Mouse (Mus musculus) gastrocnemius, adult 18-20 months (tissue): ENCODE data around the gene Pappa. TPM values are rescaled to one million over a fixed set of nuclear protein-coding genes. Genes with fewer than 3 reads are reported as not detected.

ENCODE experiments used
- DNase-seq: peaks from one replicate; pipeline ENCODE4 v3.0.0; 2021; ENCODE audit warnings: low spot score
- total RNA-seq, 2 experiments: library from RNA; stranded (reverse); gene quantifications; 2 replicates each; pipeline ENCODE4 v1.2.3; 2021

Gene Pappa
- total RNA-seq, 2 experiments from 2014 or later, result 0.24 to 0.46 TPM

DNA sequence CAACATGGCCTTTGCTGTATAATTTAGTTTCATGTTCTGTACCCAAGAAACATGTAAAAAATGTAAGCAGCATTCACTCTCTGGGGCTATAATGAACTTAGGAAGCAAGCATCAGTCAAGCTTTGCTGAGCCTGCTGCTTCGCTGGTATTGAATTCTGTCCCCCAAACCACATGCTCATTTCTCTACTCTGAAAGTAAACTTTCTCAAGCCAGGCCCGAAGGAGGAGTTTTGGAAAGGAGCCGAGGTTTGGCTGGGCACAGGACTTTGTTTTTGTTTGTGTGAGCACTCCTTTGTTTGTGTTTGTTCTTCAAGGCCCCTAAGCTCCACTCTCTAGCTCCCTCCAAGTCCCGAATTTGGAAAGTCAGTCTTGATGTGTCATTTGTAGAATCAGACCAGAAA lies 148.3 kb downstream of the Pappa start:
- no peak for DNase-seq

DNA sequence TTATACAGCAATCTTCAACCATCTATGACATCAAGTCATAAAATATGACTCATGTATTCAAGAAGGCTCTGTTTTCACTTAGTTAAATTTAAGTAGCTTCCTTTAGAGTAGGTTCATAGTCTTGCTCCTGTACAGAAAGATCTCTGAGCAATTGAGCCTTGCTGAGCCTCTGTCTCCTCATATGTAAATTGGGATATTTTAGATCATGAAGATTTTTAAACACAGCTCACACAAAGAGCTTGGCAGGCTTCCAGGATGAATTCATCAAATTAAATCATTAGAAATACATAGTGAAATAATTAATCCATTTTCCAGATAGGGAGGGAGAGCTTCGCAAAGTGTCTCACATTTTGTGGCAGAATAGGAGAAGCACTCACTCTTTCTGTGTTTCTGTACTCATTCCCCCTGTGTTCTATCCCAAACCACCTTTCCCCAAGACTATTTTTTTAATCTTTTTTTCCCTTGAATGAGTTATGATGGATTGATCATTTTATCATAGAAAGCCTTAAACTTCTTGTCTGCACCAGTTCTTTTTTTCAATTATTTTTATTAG lies 149.4 kb downstream of the Pappa start:
- DNase-seq, result no peak

DNA sequence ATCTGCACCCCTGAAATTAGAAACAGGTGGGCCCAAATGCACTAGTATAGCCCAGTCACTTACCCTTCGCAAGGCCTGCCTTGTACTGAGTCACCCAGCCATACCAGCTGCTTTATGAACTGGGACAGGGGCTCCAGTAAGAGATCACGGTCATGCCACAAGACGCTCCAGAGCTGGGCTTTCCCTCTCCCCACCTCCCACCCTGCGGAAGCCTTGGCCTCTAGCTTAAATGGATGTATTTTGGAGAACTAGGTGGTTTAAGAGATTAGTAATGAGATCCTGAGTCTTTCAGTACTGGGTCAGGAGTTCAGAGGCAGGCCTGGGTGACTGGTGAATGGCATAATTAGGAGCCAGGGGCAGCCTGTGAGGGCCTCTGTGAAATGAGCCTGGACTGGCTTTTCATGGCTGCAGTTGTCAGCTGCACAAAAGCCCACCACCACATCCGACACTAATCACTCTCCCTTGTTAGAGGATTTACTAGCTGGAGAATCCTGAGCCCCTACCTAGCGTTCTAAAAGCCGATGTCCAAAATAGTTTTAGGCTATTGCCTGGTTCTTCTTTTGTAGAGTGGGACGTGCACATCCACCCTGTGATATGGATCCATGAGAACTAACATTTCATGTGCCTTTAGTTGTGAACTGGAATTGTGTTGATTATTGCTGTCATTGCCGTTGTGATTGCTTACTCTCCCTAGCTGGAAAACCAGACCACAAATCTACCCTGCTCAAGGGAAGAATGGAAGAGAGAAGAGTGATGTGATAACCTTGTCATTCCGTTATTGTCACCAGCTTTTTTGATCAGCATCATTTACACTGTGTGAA lies 154.7 kb downstream of the Pappa start:
- no peak for DNase-seq

DNA sequence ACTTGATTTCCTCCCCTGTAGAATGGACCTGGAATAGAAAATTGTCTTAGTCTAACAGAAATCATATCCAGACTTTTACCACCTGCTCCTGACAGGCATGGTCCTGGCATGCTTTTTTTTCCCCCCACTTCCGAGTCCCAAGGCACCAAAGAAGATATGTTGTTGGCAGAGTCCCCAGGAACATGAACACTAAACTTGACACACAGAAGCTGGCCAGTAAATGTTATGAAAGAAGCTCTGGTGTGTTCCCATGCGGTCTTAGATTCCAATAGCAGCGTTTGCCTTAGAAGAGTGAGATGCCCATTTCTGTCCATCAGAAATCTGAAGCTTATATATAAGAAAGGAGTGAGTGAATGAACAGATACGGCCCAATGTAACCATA lies 155.3 kb downstream of the Pappa start:
- DNase-seq, result no peak

DNA sequence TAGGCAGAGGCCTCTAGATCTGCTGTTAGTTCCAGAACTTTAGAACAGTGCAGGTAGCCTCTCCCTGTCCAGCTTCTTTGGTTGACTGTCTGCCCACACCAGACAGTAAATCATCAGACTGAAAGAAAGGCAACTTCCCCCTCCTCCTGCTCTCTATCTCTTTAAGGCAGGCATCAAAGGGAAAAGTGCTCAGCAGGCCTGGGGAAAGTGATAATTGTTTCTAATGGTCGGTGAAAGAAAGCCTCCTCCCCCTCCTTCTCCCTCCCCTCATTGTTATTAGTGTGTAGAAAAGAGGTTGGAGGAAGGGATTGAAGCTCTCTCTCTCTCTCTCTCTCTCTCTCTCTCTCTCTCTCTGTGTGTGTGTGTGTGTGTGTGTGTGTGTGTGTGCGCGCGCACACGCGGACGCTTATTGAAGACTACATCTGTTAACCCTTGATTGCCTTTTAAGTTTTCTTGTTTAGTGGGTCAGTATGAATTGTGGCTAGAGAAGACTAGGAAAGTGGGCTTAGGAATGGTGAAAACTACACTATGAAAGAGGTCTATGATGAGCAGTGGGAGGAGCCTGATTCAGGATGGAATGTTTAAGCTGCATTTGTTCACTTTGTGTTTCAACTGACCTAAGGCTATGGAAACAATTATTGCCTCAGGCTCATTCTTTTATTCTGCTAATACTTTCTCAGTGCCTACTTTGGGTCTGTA lies 156.2 kb downstream of the Pappa start:
- no peak for DNase-seq

DNA sequence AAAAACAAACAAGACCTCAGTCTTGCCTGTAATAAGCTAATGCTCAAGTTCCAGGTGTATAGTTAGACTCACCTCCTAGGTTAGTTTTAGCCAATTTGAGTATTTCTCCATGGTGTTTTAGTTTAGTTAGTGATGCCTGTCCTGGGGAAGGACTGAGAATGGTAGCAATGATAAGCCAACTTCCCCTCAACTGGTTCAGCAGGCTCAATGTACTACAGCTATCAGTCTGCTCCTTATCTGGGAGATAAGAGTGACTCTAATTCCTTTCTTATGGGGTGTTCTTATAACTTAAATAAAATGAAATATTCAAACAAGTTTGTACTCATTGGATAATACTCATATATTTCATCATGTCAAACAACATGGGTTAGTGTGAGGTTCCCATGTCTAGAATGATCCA lies 156.9 kb downstream of the Pappa start:
- no peak for DNase-seq

DNA sequence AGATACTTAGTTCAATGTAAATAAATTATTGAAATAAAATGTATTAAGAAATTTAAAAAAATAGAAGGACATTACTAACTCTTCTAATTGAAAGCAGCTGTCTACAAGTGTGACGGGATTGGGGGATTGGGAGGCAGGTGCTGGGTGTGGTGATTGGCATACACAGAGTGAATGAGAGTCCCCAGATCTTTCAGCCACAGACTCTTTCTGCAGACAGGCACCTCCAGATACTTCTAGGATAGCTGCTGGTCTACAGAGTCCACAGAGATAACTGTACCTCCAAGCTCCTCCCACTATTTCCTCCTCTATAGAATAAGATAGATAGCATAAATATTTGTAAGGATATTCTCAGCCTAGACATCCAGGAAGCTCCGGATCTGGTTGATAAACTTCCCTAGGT lies 159.6 kb downstream of the Pappa start:
- no peak for DNase-seq

DNA sequence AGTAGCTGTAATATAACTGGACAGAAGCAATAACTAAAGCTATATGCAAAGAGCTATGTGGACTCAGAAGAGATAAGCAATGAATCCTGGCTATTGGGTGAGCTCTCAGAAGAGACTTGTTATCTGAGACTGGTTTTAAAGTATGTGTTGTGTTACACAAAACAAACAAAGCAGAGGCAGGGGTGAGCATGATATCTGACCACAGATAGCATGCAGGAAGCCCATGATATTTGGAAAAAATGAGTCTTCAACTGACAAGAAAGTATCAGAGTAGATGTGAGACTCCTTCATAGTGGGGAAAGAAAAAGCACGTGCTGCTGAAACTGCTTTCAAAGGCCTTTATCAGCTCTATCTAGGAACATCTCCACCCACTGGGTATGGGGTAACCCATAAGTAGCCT lies 161.2 kb downstream of the Pappa start:
- DNase-seq, result no peak

DNA sequence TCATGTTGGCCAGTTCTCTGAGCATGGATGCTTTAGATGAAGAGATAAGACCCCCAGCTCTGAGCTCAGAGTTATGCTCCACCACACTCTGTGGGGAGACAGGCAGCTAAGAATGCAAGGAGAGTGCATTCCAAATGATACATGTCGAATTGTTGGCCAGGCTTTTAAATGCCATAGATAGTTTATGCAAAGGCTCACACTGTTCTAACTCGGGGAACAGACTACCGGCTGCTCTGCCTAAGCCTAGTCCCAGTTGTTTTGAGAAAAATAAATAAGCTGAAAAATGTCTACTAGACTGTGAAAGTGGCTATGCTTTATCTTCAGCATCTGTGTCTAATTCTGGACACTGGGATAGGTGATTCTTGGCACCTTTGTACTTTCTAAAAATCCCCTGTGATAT lies 165.3 kb downstream of the Pappa start:
- no peak for DNase-seq

DNA sequence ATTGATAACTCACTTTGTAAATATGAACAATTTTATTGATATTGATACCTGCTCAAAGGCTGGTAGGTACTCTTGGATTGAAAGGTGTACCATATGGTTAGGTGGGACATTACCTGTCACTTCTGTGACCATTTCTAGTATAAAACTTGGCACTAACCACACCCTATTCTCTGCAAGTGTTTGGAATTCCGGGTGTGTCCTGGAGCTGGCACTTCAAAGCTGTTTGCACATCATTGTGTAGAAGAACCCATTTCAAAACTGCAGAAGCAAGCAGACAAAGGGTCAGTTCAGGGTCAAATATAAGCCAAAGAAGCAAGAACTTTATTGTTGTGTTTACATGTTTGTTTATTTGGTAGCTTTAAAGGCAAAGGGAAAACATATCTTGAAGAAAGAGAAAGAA lies 171.8 kb downstream of the Pappa start:
- no peak for DNase-seq

DNA sequence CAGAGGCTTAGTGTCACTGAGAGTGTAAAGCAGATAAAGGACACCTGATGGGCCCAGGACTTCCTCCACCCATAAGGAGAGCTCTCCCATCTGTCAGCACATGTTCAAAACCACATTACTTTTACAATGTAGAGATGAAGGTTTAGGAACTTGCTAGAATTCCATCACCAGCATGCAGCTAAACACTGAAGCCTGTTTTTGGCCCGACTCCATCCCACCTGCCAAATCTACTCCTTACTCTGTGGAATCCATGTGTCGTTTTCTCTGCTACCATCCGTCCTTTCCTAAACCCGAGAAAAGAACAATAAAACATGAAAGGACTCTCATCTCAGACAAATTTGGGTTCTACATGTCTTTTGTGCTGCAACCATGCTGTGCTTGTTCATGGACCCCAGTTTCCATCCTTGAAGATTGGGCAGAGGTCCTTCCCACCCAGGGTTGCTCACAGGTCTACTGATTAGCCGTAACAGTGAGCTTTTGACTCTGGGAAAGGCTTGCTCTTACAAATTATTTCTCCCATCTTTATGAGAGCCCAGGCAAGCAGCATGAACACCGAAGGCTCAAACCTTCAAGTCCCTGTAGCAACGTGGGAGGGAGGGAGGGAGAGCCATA lies 172.5 kb downstream of the Pappa start:
- no peak for DNase-seq

DNA sequence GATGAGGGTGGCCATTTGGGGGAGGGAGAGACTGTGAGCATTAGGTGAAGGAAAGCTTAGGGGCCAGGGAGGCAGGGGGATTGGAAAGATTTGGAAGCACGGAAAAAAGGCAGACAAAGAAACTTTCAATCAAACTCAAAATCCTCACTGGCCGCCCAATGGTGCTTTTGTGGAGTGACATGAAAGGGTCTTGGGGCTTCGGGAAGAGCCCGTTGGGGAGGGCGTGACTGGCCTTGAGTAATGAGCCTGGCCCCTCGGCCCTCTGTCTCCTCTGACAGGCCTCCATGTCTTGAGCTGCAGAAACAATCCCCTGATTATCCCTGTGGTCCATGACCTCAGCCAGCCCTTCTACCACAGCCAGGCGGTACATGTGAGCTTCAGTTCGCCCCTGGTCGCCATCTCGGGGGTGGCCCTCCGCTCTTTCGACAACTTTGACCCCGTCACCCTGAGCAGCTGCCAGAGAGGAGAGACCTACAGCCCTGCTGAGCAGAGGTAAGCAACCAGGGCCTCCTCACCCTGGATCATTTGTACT lies 173.1 kb downstream of the Pappa start:
- DNase-seq, result no peak

DNA sequence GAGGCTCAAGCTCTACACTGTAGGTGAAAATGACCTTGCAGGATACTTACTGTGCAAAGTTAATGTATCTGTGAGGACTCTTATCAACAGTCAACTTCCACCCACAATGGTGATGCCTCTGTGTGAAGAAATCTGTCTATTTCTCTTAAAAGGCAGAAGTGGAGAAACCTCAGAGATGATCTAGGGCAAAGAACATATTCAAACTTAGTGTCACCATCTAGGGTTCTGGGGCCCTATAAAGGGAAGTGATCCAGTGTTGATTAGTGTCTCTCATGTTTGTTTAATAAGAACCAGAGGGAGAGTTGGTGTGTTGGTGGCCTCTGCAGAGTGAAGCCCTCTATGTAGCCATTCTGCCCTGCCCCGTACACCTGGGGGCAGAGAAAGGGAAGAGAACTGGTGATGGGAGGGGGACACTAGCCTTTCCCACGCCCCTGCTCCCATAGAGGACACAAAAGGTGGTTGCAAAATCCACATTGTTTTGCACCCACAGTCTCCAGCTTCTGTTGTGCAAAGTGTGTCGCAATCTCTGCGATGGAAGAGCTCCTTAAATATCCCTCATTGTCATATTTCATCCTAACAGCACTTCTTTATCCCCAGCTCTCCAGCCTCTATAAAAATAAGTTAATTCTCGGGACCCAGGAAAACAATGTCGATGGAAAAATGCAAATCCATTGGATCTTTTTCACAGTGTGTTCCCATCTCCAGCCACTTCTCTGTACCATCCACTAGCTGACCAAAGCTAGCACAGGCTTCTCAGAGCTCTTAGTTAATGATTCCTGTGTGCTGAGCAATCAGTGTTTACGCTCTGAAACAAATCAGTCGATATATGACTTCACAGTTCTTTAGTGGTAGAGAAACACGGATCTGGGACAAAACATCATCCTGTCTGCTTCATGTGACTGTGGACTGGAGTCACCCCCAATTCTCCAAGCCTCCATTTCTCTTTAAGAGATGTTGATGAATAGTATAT lies 174.5 kb downstream of the Pappa start:
- DNase-seq, result no peak

DNA sequence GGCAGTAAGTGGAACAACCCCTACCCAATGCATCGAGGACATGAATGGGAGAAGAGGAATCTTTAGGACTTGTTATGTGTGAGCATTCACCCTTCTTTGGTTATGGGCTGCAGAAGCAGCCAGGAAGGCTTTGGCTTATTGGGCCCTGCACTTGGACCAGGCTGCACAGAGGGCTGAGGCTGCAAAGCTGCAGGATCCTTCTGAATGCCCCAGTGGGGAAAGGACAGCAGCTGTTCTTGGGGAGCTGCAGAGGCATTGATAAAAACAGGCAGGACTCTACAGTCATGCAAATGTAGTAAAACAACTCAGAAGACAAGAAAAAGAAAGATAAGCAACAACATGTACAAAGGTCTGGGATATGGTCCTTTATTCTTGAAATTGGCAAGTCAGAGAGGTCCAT lies 175.4 kb downstream of the Pappa start:
- DNase-seq, result no peak

DNA sequence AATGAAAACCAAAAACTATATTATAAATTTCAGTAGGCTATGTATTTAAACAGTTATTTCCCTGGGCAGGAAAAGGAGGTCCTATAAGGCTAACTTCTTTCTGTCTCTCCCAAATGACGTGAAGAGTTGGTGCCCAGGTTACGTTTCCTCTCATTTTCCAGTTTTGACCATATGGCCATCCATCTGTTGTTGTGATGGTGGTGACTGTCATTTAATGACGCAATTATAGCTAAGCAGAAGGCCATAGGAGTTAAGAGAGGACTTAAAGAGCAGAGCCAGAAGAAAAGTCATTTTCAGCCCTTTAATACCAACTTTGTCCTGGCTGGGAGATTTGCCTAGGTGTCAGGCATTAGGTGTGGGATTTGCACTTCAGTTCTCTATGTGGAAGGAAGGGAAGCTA lies 176.5 kb downstream of the Pappa start:
- no peak for DNase-seq

DNA sequence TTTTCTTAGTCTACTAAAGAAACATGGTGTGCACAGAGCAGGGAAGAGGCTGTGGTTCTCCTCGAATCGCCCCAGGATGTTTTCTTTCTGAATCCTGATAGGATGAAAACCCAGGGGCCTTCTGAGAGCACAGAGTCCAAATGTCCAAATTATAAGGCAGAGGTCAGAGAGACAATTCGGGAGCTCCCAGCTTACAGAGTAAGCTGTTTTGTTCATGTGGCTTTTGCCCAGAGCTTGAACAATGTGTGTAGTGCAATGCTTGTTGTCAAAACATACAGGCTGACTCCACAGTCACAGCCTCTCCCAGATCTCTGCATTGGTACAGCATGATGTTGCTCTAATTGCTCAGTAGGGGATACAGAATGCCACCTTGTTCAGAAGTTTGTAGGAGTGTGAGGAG lies 178.7 kb downstream of the Pappa start:
- no peak for DNase-seq

DNA sequence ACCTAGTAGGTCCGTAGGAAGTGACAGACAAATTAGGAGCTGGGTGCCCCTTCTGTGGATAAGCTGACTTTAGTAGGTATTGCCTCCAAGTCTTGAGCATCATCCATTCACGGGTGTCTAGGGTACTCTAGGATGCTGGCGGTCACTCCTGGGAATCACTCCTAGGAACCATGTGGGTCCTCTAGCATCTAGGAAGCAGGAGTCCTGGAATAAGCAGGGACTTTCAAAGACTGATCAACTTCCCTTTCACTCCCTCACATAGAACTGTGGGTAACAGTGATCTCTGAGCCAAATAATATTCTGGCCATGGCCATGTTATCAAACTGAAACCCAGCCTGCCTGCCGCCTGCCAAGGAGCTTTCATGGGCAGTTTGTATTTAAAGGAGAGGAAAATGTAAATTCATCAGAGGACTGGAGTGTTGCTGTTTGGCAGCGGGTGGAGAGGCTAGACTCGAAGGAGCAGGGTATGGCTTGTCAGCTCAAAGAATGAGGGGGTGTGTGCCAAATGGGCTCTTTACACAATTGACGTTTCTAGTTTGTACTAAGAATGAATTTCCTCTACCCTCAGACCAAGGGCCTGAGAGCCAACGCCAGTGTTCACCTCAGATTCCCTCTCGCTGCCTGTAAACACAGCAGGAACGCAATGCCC lies 194.0 kb downstream of the Pappa start:
- DNase-seq, result no peak

DNA sequence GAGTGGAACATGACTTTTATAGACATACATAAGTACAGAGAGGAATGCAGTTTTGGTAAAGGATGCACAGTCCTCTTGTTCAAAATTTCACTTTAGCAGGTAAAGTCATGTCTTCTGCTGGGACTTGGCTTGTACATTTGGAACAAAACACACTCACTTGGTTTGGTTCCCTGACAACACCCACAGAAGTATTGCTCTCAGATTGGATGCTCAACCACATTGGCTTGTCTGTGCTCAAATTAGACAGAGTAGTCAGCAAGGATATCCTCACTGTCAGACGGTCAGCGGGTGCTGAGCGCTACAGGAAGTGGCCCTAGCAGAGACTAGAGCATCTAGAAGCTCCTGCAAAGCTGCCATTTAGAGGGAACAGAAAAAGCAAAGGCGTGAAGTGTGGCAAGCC lies 197.4 kb downstream of the Pappa start:
- peak; percentile 9 for DNase-seq

DNA sequence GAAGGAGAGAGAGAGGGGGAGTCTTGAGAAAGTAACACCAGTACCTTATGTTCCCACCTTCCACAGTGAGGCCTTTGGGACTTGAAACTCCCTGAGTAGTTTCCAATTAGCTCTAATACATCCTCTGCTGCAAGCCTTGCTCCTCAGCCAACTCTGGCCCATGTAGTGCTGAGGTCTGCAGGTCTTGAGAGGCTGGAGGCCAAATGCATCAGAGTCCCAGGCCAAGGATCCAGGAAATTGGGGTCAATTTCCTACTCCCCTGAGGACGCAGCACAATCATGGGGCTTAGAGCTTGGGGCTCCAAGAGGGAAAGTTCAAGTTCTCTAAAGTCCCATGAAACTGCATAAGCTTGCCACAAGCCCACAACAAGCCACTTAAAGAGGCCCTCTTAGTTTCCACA lies 198.0 kb downstream of the Pappa start:
- peak; percentile 63 for DNase-seq

DNA sequence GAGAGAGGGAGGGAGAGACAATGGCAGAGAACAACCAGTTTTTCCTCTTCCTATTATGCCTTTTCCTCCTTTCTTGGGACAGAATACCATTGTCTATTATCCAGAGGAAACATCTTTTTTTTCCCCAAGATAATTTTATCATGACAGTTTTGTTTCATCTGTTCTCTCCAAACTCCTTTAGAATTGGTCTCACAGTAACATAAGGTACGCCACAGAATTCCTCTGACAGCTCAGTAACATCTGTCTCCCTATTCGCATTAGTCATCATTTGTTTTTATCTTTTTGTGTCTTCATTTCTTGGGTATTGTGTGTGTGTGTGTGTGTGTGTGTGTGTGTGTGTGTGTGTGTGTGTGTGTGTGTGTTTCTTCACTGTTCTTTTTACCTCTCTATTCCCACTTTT lies 201.8 kb downstream of the Pappa start:
- DNase-seq, result no peak
